Mouse (Mus musculus): Measurements from ENCODE around the gene Rragc. TPM values are rescaled to one million over a fixed set of nuclear protein-coding genes. Genes with fewer than 3 reads are reported as not detected.
"Not testable (repeated sequence)": the region's sequence is repeated elsewhere in the genome, so short reads cannot be mapped to it uniquely, and the experiment has no call there.

The Rragc gene
- 10 to 100 TPM; 57.8 to 68.5 (median 59.3) TPM for total RNA-seq (2022)

GRCm38 (mm10) chr4:123916748-123917547 lies at the start of gene Rragc:
Gene Rragc, plus strand, starts transcription at chr4:123917446.
- DNase-seq (ENCODE audit: low spot score in 2 of 2): peak; percentile 99 to 100

DNA sequence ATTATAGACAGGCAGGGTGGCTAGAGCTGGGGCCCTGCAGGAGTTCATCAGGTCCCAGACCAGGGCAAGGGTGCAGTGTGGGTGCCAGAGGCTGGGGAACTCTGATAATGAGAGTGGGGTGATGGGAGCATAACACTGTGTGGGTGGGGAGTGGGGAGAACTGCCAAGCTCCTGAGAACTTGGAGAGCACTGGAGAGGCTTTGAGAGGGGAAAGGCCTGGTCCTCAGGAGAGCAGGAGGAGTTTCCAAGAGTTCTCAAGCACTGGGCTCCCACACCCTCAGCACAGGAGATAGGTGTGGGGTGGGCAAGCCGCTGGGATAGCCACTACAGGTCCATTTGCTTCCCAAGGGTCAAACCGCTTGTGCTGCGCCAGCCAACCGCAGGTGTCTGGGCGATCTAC lies 23.5 kb upstream of the Rragc start:
- DNase-seq (ENCODE audit: low spot score in 2 of 2): no peak

GRCm38 (mm10) chr4:123894295-123894694 lies 23.0 kb upstream of the Rragc start:
- no peak for DNase-seq (ENCODE audit: low spot score in 2 of 2)

GRCm38 (mm10) chr4:123898696-123899095 lies 18.6 kb upstream of the Rragc start:
- no peak for DNase-seq (ENCODE audit: low spot score in 2 of 2)

GRCm38 (mm10) chr4:123903432-123903831 lies 13.8 kb upstream of the Rragc start:
- no peak for DNase-seq (ENCODE audit: low spot score in 2 of 2)

- DNase-seq (ENCODE audit: low spot score in 2 of 2): peak; percentile 96 to 99
Measured at GRCm38 (mm10) chr4:123904333-123905125, 12.7 kb upstream of the Rragc start, which contains the start of gene Mycbp. Gene Mycbp, plus strand, starts transcription at chr4:123904832.

GRCm38 (mm10) chr4:123905126-123905668 lies 12.0 kb upstream of the Rragc start:
- DNase-seq (ENCODE audit: low spot score in 2 of 2): no peak

GRCm38 (mm10) chr4:123911503-123911902 lies 5.7 kb upstream of the Rragc start:
- no peak for DNase-seq (ENCODE audit: low spot score in 2 of 2)

DNA sequence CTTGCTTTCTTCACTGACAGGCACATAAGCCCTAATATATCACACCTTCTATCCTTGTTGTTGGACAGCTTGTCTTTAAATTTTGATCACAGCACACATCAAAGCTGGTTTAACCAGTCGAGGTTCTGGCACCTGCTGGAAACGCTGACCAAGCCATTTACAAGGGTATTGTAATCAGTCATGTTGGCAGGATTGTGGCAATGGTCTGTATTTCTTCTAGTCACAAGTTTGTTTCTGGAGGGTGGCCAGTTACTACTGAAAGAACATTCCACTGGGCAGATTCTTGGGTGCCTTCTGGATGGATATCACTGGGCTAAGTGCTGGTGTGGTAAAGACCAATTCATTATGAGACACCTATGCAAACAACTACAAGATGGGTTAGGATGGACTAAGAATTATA lies 4.8 kb upstream of the Rragc start:
- DNase-seq (ENCODE audit: low spot score in 2 of 2): no peak

DNA sequence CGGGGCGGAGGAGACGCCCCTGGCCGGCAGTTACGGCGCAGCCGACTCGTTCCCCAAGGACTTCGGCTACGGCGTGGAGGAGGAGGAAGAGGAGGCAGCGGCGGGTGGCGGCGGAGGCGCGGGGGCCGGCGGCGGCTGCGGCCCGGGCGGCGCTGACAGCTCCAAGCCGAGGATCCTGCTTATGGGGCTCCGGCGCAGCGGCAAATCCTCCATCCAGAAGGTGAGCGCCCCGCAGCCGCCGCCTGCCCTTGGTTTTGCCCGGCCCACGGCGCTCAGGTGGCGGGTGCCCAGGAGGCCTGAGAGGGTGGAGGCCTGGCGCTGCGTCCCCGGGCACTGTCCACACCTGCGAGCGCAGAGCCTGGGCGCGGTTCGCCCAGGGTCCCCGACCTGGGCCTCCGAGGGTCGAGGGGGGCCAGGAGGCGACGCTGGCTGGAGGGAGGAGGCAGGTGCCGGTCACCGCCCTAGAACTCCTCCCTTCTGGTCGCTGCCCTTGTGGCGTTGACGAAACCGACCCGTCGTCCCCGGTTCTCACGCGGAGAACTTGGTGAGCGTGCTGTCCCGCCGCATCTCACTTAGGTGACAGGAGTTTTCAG lies 398 bp downstream of the Rragc start, which contains the start of gene 4930535I16Rik:
Gene 4930535I16Rik, minus strand, starts transcription at position 475 of the 593 bp plus-strand sequence.
- no peak for DNase-seq (ENCODE audit: low spot score in 2 of 2)

DNA sequence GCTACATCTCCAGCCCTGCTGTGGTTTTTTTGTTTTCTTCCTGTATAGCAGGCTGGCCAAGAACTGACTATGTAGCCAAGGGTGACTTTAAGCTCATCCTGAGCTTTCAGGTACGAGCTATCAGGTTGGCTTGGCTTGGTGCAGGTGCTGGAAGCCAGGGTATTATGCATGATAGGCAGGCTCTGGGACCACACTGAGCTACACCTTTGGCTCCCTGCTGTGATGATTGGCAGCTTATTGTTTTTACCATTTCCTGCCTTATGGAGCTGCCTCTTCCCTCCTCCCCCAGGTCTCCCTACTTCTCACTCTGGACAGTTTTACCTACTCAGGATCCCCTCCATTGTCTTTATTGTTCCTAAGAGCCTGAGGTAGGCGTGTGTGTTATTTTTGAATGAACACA lies 1.6 kb downstream of the Rragc start:
- DNase-seq (ENCODE audit: low spot score in 2 of 2): no peak

DNA sequence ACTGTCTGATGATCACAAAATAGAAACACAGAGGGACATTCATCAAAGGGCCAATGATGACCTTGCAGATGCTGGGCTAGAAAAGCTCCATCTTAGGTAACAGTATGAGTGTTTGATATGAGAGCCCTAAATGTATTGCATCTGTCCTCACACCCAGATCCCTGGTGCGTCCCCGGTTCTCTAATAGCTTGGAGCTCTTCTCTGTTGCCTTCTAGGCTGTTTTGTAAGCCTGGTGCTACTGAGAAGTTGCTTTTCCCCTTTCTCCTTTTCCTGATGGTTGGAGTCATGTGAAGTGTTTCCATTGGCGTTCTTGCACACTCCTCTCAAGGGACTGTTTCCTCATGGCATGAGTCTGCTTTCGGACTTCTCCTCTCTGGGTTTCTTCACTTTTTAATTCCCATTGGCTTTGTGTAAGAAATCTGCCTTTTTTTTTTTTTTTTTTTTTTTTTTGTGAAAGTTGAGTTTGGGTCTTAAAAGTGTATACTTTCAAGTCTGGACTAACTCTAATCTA lies 3.9 kb downstream of the Rragc start:
- no peak for DNase-seq (ENCODE audit: low spot score in 2 of 2)

DNA sequence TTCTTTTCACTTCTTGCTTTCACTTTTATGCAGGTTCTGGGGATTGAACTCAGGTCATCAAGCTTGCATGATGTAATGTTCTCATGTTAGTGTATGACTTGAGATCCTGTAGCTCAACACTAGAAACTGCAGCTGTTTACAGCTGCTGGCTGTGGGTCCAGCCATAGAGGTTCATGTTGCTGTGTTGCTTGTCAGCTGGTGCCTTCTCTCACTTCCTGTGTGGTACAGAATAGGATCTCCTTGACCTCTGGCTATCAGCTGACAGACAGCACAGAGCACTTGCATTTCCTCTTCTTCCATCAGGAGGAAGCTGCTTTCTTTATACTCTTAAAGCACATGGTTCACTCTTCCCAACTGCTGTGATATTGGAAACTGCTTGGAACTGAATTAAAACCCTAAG lies 10.7 kb downstream of the Rragc start:
- DNase-seq (ENCODE audit: low spot score in 2 of 2): no peak

DNA sequence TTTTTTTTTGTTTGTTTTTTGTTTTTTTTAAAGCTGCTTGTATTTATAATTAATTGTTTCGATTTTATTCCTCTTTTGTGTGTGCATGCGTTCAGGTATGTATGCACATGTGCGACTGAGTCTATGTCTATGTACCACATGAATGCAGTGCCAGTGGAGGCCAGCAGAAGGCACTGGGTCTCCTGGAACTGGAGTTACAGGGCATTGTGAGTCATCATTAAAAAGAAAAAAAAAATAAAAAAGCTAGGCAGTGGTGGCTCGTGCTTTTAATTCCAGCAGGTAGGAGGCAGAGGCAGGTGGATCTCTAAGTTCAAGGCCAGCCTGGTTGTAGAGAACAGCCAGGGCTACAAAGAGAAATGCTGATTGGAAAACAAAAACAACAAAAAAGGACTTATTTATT lies 12.7 kb downstream of the Rragc start:
- no peak for DNase-seq (ENCODE audit: low spot score in 2 of 2)

DNA sequence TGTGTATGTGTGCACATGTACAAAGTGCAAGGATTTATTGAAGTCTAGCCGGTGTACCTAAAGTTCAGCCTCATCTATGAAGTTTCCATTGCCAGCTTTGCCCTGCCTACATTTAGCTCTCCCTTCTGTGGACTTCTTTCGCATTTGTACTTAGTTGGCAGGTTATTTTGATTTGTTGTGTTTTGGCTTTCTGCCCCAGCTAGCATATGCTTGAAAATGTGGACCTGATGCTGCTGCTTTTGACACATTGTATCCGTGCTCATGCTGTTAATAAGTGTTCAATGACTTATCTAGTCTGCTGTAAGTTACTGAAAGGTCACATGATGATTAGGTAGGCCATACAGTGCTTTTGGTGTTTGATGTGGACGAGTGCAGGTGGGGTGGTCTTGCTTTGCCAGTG lies 17.1 kb downstream of the Rragc start:
- peak; percentile 56 to 64 for DNase-seq (ENCODE audit: low spot score in 2 of 2)

DNA sequence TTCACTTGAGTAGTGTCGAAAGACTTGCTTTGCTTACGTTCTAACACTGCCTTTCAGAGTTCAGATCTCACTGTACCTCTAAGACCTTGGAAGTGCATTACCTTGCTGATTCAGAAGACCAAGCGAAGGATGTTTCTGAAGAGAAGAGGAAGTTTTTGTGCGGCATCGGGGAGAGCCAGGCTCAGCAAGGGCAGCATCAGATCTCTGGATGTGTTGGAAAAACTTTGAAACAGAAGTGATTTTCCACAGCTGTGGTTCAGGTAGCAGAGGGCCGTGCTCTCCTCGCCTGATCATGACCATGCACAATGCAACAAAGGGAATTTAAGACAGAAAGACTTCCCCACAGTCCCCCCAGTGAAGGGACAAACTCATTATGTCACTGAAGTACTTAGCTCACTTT lies 18.8 kb downstream of the Rragc start:
- no peak for DNase-seq (ENCODE audit: low spot score in 2 of 2)

DNA sequence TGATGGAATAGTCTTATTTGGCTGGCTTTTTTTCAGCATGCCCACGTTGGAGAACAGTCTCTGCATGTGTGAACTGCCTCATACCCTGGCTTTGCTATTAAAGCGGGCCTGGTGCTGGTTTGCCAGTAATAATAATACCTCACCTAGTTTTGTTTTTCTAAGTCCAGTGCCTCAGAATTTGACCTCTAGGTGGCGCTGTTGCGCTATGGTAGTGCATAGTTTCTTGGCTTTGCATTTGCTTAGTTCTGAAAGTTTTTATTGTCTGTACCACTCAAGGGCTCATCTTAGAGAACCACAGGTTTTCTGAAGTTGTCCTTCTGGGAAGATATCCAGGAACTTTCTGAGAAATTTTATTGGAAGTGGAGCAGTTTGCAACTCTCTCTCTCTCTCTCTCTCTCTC lies 22.6 kb downstream of the Rragc start:
- DNase-seq (ENCODE audit: low spot score in 2 of 2): peak; percentile 44 to 81

DNA sequence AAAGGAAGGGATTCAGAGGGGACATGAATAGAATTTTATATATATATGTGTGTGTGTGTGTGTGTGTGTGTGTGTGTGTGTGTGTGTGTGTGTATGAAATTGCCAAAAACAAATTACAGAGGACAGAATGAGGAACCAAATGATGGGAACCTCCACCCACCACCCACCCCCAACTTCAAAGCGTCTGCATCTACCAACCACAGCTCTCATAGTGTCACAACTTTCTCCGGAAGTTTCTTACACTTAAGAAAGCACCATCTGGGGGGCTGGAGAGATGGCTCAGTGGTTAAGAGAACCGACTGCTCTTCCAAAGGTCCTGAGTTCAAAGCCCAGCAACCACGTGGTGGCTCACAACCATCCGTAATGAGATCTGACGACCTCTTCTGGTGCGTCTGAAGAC lies 23.6 kb downstream of the Rragc start:
- not testable (repeated sequence) for DNase-seq (ENCODE audit: low spot score in 2 of 2)

DNA sequence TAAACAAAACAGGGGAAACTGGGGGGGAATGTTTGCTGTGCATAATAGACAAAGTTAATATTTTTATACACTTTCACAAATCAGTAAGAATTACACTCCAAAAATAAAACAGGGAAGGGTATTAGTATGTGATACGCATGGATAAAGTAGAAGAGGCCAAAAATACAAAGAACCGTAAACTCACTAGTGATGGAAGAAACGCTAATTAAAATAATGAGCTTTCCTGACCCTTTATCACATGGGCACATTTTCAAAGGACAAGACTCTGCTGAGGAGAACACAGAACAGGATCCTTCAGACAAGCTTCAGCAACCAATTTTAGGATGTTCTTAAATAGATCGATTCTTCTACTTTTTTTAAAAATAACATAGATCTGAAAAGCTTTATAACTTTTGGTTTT lies 29.5 kb downstream of the Rragc start:
- no peak for DNase-seq (ENCODE audit: low spot score in 2 of 2)

DNA sequence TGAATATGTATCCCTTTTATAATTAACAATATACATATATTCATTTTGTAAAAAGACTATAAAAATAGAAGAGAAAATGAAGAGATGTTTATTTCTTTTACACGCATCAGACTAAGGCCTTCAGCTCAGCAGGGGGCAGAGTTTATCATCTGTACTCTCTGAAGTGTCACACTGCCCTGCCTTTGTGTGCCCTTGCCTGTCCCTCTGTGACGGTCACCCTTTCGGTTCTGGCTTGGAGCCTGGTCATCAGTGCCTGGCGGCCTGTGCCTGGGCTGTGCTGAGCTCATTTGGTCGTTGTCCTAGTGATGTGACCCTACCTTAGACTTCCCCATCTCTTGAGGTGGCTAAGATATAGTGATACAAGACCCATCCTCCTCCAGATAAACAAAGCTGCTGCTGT lies 29.9 kb downstream of the Rragc start:
- DNase-seq (ENCODE audit: low spot score in 2 of 2): no peak

- no peak for DNase-seq (ENCODE audit: low spot score in 2 of 2)
Measured at GRCm38 (mm10) chr4:123948901-123949300, 31.7 kb downstream of the Rragc start.

DNA sequence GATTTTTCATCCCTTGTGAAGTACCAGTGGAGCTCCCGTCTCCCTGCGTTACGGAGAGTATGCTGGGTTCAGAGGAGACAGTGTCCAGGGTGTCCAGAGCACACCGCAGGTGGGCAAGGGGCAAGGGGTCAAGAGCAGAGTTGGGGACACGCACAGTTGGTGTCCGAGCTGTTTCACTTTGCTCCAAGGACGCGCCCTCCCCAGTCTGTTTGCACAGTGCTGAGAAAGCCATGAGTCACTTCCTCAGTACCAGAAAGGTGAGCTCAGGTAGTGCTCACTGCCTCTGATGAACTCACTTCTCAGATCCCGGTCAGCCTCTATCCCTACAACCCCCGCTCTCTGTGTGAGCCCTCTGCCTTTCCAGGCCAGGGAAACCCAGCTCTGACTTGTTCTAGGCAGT lies 32.4 kb downstream of the Rragc start:
- no peak for DNase-seq (ENCODE audit: low spot score in 2 of 2)

Data from layer of hippocampus, adult 8-10 months (tissue).